Mouse (Mus musculus) neural tube, embryonic 12.5 days (tissue): Measurements from ENCODE around the gene Dgat2. TPM values are rescaled to one million over a fixed set of nuclear protein-coding genes. Genes with fewer than 3 reads are reported as not detected.

Experiments
- ATAC-seq: fragments of 200-750 bp; cut with Nextera tagmentation; 2 replicates; pipeline ENCODE4 v1.8.0; 2017; ENCODE audit warnings: low read depth, mild to moderate bottlenecking, moderate TSS enrichment, moderate library complexity; ENCODE audit not compliant: low FRiP score
- H3K27ac ChIP-seq: fragments of 300-500 bp; sonication (generic); 2 replicates; pipeline ENCODE4 v1.5.1; 2016
- H3K27me3 ChIP-seq: fragments of 300-500 bp; sonication (generic); replicated peaks from 2 replicates; pipeline ENCODE4 v1.6.1; 2016; ENCODE audit warnings: mild to moderate bottlenecking
- H3K36me3 ChIP-seq: fragments of 300-500 bp; sonication (generic); 2 replicates; pipeline ENCODE4 v1.6.1; 2016; ENCODE audit warnings: mild to moderate bottlenecking
- H3K4me1 ChIP-seq: fragments of 300-500 bp; sonication (generic); 2 replicates; pipeline ENCODE4 v1.6.1; 2016
- H3K4me2 ChIP-seq: fragments of 300-500 bp; sonication (generic); replicated peaks from 2 replicates; pipeline ENCODE4 v1.6.1; 2016; ENCODE audit warnings: mild to moderate bottlenecking
- H3K4me3 ChIP-seq: fragments of 300-500 bp; sonication (generic); 2 replicates; pipeline ENCODE4 v1.5.1; 2016
- H3K9ac ChIP-seq: fragments of 300-500 bp; sonication (generic); 2 replicates; pipeline ENCODE4 v1.6.1; 2016; ENCODE audit warnings: mild to moderate bottlenecking
- H3K9me3 ChIP-seq: fragments of 300-500 bp; sonication (generic); 2 replicates; pipeline ENCODE4 v1.6.1; 2016; ENCODE audit warnings: mild to moderate bottlenecking
- WGBS: fragments of 180-500 bp; shearing (Covaris S2); methylation state at CpG from one replicate; pipeline ENCODE4 v1.1.7; 2016; 5-methylcytosine and 5-hydroxymethylcytosine counted together
- polyA plus RNA-seq: library from polyadenylated mRNA; unstranded; fragments of >200 nt; fragmentation: Nextera tagmentation; extraction: Ambion mirVana; gene quantifications from 2 replicates; pipeline ENCODE4 v1.2.1, GENCODE M21; 2016

Gene Dgat2
- polyA plus RNA-seq, 1 experiment from 2014 or later = 11.4 TPM

DNA sequence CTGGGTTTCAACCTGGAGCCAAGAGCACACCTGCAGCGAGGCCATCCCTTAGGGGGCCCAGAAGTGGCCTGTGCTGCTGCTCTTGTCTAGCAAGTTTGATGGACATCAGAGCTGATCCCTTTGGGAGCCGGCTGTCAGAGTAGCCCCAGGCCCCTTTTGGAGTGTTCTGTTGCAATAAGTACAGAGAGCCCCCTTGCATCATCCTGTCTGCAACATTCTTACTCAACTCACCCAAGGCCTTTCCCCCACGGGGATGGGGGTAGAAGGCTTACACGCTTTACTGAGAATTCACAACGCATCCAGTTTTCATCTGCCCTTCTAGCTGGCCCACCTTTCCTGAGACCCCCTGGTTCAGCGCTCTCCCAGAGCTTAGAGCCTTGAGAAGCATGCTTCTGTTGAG lies 6.1 kb upstream of the Dgat2 start:
- no peaks in the 10 kb centered on the region for H3K9me3 ChIP-seq
- no peak overlapping the region for H3K4me3 ChIP-seq
- no peak overlapping the region for H3K9ac ChIP-seq
- no peak for ATAC-seq
- no peaks in the 10 kb centered on the region for H3K36me3 ChIP-seq
- no peak overlapping the region for H3K27ac ChIP-seq
- no peaks in the 10 kb centered on the region for H3K4me1 ChIP-seq
- H3K27me3 ChIP-seq = no peaks in the 10 kb centered on the region
- no peak overlapping the region for H3K4me2 ChIP-seq
- WGBS = 86% methylated on average over 6 of the region's 6 CpGs

DNA sequence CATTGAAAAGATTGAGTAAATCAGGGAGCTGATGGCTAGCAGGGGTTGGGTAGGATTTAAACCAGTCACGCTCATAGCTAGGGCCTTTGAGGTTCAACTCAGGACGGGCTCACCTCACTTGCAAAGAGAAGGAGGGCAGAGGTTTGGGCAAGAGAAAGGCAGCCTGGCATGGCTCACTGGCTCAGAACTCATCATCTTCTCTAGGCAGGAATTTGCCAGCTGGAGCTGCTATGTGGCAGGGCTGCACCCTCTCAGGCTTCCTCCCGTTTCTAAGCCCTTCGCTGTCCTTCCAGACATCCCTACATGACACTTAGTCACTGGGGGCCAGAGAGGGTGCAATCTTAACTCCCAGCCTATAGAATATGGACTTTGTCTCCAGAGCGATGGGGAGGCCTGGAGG lies 4.9 kb upstream of the Dgat2 start:
- ATAC-seq = no peak
- 81% methylated on average over 5 of the region's 5 CpGs for WGBS
- H3K9me3 ChIP-seq = no peaks in the 10 kb centered on the region

DNA sequence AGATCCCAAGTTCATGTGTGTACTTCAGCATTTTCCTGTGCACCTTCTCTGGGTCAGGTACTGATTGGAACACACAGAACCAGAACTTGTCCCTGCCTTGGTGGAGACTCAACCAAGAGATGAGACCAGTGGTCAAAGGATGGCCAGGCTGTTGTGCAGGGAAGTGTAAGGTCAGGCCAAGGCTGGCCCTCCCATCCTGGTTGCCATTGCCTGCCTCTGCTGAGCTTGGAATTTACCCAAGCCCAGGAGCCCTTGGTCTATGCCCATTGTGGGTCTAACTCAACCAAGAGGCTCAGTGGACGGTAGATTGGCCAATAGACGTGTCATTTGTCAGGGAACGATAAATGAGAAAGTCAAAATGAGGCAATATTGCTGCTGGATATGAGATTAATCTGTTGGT lies 2.9 kb upstream of the Dgat2 start:
- 95% methylated on average over 3 of the region's 3 CpGs for WGBS
- 0 out of 2 replicates have a peak, but pooled peaks cover 10% of the 10 kb centered on the region for H3K27me3 ChIP-seq
- H3K36me3 ChIP-seq = no peaks in the 10 kb centered on the region
- no peaks in the 10 kb centered on the region for H3K4me1 ChIP-seq
- H3K9ac ChIP-seq = no peak overlapping the region
- no peak for ATAC-seq
- H3K27ac ChIP-seq = no peak overlapping the region
- H3K4me2 ChIP-seq = no peak overlapping the region
- H3K4me3 ChIP-seq = no peak overlapping the region
- H3K9me3 ChIP-seq = no peaks in the 10 kb centered on the region

More for the DNA sequence above, 4.9 kb upstream of the Dgat2 start:
- no peaks in the 10 kb centered on the region for H3K4me1 ChIP-seq
- H3K9ac ChIP-seq = no peak overlapping the region
- no peaks in the 10 kb centered on the region for H3K27me3 ChIP-seq
- H3K4me3 ChIP-seq = no peak overlapping the region
- H3K36me3 ChIP-seq = no peaks in the 10 kb centered on the region
- no peak overlapping the region for H3K27ac ChIP-seq
- no peak overlapping the region for H3K4me2 ChIP-seq

DNA sequence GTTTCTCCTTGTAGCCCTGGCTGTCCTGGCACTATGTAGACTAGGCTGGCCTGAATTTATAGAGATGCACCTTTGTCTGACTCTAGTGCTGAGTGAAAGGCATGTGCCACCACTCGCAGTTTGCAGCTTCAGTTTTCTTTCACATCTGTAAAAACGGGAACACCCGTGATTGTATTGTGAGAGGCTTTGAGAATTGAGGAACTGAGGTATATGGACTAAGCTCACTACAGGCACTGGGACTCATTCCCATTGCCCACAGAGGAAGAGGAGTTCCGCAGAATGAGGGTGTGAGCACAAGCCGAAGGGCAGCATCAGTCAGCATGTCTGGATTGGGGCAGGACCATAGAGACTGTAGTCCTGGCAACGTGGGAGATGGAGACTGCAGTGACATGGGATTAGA lies 1.2 kb upstream of the Dgat2 start:
- H3K27ac ChIP-seq = no peak overlapping the region
- H3K9ac ChIP-seq = no peak overlapping the region
- no peaks in the 10 kb centered on the region for H3K36me3 ChIP-seq
- no peak for ATAC-seq
- H3K4me2 ChIP-seq = no peak overlapping the region
- 0 out of 2 replicates have a peak, but pooled peaks cover 10% of the 10 kb centered on the region for H3K27me3 ChIP-seq
- no peaks in the 10 kb centered on the region for H3K9me3 ChIP-seq
- 80% methylated on average over 6 of the region's 6 CpGs for WGBS
- no peaks in the 10 kb centered on the region for H3K4me1 ChIP-seq
- H3K4me3 ChIP-seq = no peak overlapping the region

DNA sequence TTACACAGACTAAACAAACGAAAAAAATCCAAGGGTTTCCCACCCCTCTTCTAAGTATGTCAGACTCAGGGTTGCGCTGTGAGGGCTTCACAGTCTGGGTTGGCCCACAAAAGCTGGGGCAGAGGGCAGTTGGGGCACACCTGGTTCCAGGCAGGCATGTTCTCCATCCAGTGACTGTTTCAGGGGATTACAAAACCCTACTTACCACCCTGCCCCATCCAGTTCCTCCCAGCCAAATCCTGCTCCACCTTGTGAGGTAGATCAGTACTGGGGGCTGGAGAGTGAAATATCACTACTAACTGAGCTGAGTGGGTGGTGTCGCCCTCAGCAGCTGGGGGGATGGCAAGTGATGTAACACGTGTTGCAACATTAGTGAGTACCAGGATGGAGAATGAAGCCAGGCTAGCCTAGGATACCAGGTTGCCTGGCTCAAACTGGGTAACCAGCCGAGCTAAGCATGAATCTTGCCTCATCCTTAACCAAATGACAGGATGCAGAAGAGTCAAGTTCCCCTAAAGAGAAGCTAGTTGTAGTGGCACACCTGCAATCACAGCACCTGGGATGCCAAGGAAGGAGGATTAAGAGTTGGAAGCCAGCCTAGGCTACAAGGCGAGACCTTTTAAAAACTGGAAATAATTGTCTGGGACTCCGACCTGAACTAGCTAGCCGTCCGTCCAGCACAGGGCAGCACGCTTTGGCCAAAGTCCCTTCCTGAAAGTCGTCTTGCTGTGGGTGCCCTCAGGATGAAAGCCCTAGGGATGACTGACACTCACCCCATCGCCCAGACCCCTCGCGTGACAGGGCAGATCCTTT lies 694 bp downstream of the Dgat2 start:
- WGBS = 21% methylated on average over 14 of the region's 14 CpGs
- Histone ChIP-seq H3K27me3 (0 out of 2 replicates have a peak, but pooled peaks cover 10% of the 10 kb centered on the region), H3K36me3 (no peaks in the 10 kb centered on the region), H3K9ac (peak overlapping the region; percentile 69), H3K4me3 (peak overlapping the region; percentile 60), H3K4me2 (peak overlapping the region; percentile 91), H3K4me1 (no peaks in the 10 kb centered on the region), H3K9me3 (no peaks in the 10 kb centered on the region), H3K27ac (no peak overlapping the region; the same call in 1 of the 2 replicates)
- peak; percentile 64; the same call in 1 of the 2 replicates for ATAC-seq

DNA sequence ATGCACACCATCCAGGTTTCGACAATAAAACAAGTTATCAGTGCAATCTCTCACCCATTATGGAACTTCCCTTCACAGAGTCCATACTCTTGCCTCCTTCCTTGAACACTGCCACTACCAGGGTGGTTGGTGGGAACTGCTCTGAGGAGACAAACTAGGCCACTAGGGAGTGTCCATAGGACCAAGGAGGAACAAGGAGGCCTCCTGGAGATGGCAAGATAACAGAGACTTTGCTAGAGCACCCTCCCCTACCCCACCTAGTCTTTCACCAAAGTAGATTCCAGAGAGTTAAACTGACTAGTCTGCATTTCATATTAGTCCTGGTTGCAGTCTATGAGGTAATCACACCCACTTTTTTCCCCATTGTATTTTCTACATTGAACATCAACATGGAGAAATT lies 2.4 kb downstream of the Dgat2 start:
- Histone ChIP-seq H3K27me3 (0 out of 2 replicates have a peak, but pooled peaks cover 10% of the 10 kb centered on the region), H3K4me2 (no peak overlapping the region), H3K9ac (no peak overlapping the region), H3K4me3 (no peak overlapping the region), H3K27ac (no peak overlapping the region), H3K9me3 (no peaks in the 10 kb centered on the region), H3K4me1 (no peaks in the 10 kb centered on the region), H3K36me3 (no peaks in the 10 kb centered on the region)
- no peak for ATAC-seq
- 92% methylated on average over 1 of the region's 1 CpGs for WGBS

DNA sequence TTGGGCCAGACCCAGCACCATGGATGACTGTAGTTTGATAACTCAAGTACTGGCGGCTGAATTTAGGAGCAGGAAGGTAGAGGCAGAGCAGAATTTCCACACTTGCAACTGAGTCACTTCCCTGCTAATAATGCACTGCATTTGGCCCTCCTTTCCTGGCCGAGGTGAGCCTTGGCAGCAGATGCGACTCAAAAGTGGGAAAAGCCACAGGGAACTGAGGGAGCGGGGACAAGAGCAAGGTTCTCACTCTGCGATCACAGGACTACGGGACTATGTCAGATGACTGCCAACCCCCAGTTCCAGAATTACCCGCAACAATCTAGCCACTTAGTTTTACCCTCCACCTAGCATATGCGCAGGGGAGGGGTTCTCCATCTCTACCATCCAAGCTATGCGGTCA lies 3.2 kb downstream of the Dgat2 start:
- H3K4me2 ChIP-seq = no peak overlapping the region
- no peaks in the 10 kb centered on the region for H3K4me1 ChIP-seq
- H3K4me3 ChIP-seq = no peak overlapping the region
- no peaks in the 10 kb centered on the region for H3K36me3 ChIP-seq
- H3K9me3 ChIP-seq = no peaks in the 10 kb centered on the region
- whole genome bisulfite sequencing = 88% methylated on average over 9 of the region's 9 CpGs
- H3K9ac ChIP-seq = no peak overlapping the region
- 0 out of 2 replicates have a peak, but pooled peaks cover 10% of the 10 kb centered on the region for H3K27me3 ChIP-seq
- no peak overlapping the region for H3K27ac ChIP-seq
- no peak for ATAC-seq

DNA sequence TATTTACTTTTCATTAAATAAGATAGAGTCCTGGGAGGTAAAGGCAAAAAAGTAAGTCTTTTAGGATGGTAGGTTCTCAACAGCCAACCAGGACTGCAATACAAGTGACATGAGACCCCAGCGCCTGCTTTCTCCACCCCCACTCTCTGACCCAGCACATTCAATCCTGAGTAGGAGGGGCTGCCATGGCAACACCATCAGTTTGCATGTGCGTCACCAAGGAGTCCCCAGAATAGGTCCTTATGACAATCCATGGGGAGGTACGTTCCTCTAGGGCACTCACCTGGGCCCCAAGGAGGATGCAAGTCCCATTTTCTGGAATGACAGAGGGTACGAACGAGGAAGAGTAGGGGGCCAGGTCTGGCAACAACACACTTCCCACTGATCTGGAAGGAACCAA lies 5.1 kb downstream of the Dgat2 start:
- no peak overlapping the region for H3K27ac ChIP-seq
- 65% methylated on average over 5 of the region's 5 CpGs for WGBS
- H3K9ac ChIP-seq = no peak overlapping the region
- H3K4me1 ChIP-seq = no peaks in the 10 kb centered on the region
- no peaks in the 10 kb centered on the region for H3K9me3 ChIP-seq
- 0 out of 2 replicates have a peak, but pooled peaks cover 10% of the 10 kb centered on the region for H3K27me3 ChIP-seq
- ATAC-seq = no peak
- H3K36me3 ChIP-seq = no peaks in the 10 kb centered on the region
- no peak overlapping the region for H3K4me3 ChIP-seq
- H3K4me2 ChIP-seq = no peak overlapping the region

DNA sequence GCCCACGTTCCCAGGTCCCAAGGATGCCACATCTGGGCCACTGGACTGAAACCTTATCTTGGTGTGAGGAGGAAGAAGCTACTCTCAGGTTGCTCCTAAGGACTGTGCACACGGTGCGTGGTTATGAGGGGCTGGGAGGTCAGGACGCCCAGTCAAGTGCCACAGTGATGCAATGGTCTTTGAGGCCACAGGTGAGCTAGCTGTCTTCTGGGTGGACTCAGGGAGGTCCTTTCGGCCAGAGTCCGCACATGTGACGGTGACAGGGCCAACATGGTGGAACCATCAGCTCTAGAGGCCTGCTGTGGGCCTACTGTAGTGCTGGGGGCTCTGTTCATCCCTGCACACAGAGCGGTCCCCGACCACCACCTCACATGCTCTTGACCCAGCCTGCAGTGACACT lies 6.9 kb downstream of the Dgat2 start:
- 0 out of 2 replicates have a peak, but pooled peaks cover 2% of the 10 kb centered on the region for H3K27me3 ChIP-seq
- H3K4me1 ChIP-seq = no peaks in the 10 kb centered on the region
- H3K9ac ChIP-seq = no peak overlapping the region
- no peaks in the 10 kb centered on the region for H3K36me3 ChIP-seq
- H3K27ac ChIP-seq = no peak overlapping the region
- H3K4me3 ChIP-seq = no peak overlapping the region
- 89% methylated on average over 9 of the region's 9 CpGs for WGBS
- H3K9me3 ChIP-seq = no peaks in the 10 kb centered on the region
- no peak overlapping the region for H3K4me2 ChIP-seq
- ATAC-seq = no peak

DNA sequence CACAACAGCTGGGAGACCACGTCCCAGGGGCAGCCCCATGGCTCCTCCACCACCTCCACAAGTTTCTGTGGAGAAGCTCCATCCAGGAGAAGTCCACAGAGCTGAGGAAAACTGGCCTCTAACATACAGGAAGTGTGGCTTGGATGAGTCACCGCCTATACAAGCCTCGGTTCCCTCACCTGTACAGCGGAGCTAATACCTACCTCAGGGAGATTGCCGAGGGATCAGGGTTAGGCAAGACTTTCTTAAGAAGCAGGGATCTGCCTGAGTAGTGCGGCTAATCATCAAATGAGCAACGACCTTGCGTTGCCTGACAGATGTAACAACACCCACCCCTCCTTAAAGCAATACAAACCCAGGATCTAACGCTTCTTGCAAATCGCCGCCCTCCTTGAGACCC lies 7.4 kb downstream of the Dgat2 start:
- no peak for ATAC-seq
- H3K4me2 ChIP-seq = no peak overlapping the region
- H3K36me3 ChIP-seq = no peaks in the 10 kb centered on the region
- no peak overlapping the region for H3K9ac ChIP-seq
- H3K4me3 ChIP-seq = no peak overlapping the region
- no peak overlapping the region for H3K27ac ChIP-seq
- H3K9me3 ChIP-seq = no peaks in the 10 kb centered on the region
- 82% methylated on average over 11 of the region's 11 CpGs for WGBS
- H3K4me1 ChIP-seq = no peaks in the 10 kb centered on the region
- H3K27me3 ChIP-seq = no peaks in the 10 kb centered on the region

DNA sequence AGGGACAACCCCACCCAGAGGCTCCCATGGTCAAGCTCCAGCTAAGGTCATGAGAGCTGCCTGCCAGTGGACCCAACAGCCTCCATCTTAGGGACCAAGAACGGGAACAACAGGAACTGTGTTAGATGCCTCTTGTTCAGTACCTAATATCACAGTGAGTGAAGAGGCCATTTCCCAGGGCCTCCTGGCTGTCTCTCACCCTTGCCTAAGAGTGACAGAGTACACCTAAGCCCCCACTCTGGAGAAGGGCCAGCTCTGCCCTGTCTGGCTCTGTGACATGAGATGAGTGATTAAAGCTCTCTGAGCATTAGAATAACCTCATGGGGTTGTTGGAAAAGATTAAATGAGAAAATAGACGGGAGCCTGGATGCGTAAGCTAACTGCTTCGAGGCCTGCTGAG lies 8.5 kb downstream of the Dgat2 start:
- Histone ChIP-seq H3K27me3 (no peaks in the 10 kb centered on the region), H3K27ac (no peak overlapping the region), H3K4me1 (no peaks in the 10 kb centered on the region), H3K4me2 (no peak overlapping the region), H3K36me3 (no peaks in the 10 kb centered on the region), H3K9me3 (no peaks in the 10 kb centered on the region), H3K4me3 (no peak overlapping the region), H3K9ac (no peak overlapping the region)
- no peak for ATAC-seq
- WGBS = 87% methylated on average over 4 of the region's 4 CpGs

DNA sequence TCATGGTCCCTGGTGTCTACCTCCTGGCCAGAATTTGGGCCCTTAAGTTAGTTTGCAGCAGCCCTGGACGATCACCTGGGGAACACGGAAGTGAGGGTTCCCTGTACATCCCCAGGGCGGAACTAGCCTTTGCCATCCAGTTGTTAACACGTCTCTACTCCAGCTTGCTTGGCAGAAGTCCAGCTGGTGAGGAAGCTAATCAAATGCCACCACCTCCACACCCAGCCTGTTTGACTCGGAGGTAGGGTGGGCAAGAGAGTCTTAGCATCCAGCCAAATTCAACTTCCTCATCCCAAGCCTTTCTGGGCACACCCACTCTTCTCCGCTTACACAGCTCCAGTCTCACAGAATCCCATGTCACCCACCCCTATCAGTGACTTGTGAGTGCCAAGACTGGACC lies 9.6 kb downstream of the Dgat2 start:
- WGBS = 90% methylated on average over 6 of the region's 6 CpGs
- H3K4me1 ChIP-seq = no peaks in the 10 kb centered on the region
- H3K27ac ChIP-seq = no peak overlapping the region
- no peaks in the 10 kb centered on the region for H3K27me3 ChIP-seq
- no peak for ATAC-seq
- H3K4me2 ChIP-seq = no peak overlapping the region
- no peak overlapping the region for H3K4me3 ChIP-seq
- no peaks in the 10 kb centered on the region for H3K36me3 ChIP-seq
- H3K9me3 ChIP-seq = no peaks in the 10 kb centered on the region
- H3K9ac ChIP-seq = no peak overlapping the region
